Mouse (Mus musculus) natural killer cell, adult 2 months (primary cell): ENCODE data around the gene Yme1l1.

Experiments
- DNase-seq, 2 experiments: peaks; one replicate each; pipeline ENCODE4 v3.0.0; 2022; ENCODE audit warnings: low spot score in 2 of 2

The Yme1l1 gene

GRCm38 (mm10) chr2:23155777-23156607 is at the start of gene Yme1l1, which contains the start of gene Mastl:
TSS of gene Yme1l1 (plus strand) at chr2:23156369.
TSS of gene Mastl (minus strand) at chr2:23156024.
- peak; percentile 96 to 99 for DNase-seq

GRCm38 (mm10) chr2:23119573-23119972 is 36.6 kb upstream of the Yme1l1 start:
- DNase-seq = no peak

- no peak for DNase-seq
Observed at GRCm38 (mm10) chr2:23155199-23155621, 959 bp upstream of the Yme1l1 start.

GRCm38 (mm10) chr2:23156608-23157081 is 476 bp downstream of the Yme1l1 start:
- DNase-seq = no peak

- DNase-seq = no peak
Observed at GRCm38 (mm10) chr2:23172305-23172704, 16.1 kb downstream of the Yme1l1 start.

GRCm38 (mm10) chr2:23194366-23194765 is 38.2 kb downstream of the Yme1l1 start:
- DNase-seq = no peak

GRCm38 (mm10) chr2:23201034-23201433 is 44.9 kb downstream of the Yme1l1 start:
- DNase-seq = no peak

GRCm38 (mm10) chr2:23202900-23203670 is 46.9 kb downstream of the Yme1l1 start:
- DNase-seq = no peak

GRCm38 (mm10) chr2:23207070-23207526 is 50.9 kb downstream of the Yme1l1 start, which contains the start of gene 4931423N10Rik:
TSS of gene 4931423N10Rik (plus strand) at chr2:23207476.
- DNase-seq = no peak

- no peak for DNase-seq
Observed at GRCm38 (mm10) chr2:23213661-23214060, 57.5 kb downstream of the Yme1l1 start.

- no peak for DNase-seq
Observed at GRCm38 (mm10) chr2:23225199-23225598, 69.0 kb downstream of the Yme1l1 start.

- DNase-seq = no peak
Observed at GRCm38 (mm10) chr2:23228463-23228862, 72.3 kb downstream of the Yme1l1 start.

- DNase-seq = no peak
Observed at GRCm38 (mm10) chr2:23234065-23234773, 78.0 kb downstream of the Yme1l1 start.
